Mouse (Mus musculus) retina, postnatal 1 day (tissue): ENCODE results near the gene Tbc1d1.
A peak's percentile ranks its signal among the peaks of the same experiment; 100 is the strongest.

Source experiments
- DNase-seq: peaks from one replicate; pipeline ENCODE4 v3.0.0-alpha.2; 2012

Gene Tbc1d1

DNA sequence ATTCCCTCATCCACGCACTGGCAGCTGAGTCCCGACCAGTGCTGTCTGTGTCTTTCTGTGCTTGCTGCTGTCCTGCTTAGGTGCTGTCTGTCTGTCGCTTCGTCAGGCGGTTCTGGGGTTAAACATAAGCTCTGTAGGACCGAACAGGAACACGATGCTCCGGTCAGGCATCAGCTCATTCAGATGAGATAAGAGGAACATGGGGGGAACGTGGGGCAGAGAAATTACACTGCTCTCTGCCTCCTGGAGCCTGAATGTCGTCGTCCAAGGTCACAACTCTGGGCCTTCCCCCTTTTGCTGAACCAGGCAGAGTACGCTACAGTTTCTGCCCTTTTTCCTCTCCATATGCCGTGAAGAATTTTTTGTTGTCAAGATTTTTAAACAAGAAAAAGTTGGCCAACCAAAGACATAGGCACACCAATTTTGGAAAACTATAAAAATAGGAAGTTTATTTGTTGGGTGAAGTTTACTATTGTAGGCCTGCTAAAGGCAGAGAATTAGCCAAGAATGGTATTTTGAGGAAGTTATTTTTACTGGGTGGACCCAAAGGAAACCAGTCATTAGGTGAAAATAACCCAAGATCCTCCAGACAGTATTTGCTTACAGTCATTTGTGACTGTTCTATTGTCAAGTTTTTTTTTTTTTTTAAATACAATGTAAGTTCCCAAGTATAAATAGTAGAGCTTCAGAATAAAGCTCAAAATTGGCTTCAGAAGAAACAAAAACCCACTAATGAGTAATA, 85.0 kb downstream of the Tbc1d1 start:
- DNase-seq: no peak

GRCm38 (mm10) chr5:64241867-64242266, 85.8 kb downstream of the Tbc1d1 start:
- DNase-seq: no peak

GRCm38 (mm10) chr5:64242795-64243455, 86.8 kb downstream of the Tbc1d1 start:
- DNase-seq: no peak

DNA sequence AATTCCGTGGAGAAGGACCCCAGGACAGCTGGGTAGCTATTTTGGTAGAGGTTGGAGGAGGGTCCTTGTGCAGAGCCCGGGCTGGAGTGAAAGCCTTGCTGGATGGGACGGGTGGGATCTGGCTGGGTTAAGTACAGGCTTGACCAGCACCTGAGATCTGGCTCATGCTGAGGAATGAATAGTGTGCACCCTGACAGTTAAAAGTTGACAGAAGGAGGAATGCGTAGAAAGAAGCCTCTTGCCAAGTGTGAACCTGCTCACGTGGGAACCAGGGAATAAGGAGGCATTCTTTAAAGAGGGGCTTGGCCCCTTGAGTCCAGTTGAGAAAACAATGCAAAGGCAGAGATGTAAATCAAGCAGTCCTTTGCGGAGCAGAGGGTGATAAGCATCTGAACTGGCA, 87.6 kb downstream of the Tbc1d1 start:
- DNase-seq: no peak

DNA sequence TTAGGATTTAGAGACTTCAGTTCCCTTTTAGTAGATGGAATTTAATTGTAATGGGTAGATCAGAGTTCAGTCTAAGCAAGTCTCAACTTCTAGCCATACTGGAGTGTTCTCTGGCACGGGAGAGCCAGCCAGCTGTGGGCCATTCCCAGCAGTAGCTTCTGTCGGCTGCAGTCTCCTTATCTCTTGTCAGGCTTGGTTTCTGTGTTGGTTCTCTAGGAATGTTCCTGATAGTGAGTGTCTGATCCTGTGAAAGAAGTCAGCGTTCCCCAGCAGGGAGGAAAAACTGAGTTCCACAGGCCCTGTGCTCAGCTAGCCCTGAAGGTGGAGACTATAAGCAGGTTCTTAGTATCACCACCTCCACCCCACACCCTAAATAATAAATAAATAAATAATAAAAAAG, 88.2 kb downstream of the Tbc1d1 start:
- no peak for DNase-seq

GRCm38 (mm10) chr5:64244745-64245144, 88.6 kb downstream of the Tbc1d1 start:
- no peak for DNase-seq

- DNase-seq: no peak
These were observed 95.3 kb downstream of the Tbc1d1 start for GRCm38 (mm10) chr5:64251435-64251834.

DNA sequence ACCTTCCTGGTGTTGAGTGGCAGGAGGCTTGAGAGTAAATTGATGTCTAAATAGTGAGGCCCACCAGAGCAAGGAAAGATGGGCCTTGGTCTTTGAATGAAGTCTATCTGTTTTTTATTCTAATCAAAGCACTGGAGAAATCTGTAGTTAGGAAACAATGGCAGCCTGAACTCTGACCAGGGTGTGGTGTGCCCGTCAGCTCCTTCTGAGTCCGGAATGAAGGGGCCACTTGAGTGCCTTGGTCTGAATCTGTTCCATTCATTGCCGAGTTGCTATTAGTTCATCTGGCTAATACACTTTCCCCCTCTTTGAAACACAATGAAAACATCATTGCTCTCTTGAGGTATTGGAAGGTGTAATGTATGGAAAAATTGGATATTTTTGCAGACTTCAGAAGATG, 98.2 kb downstream of the Tbc1d1 start:
- DNase-seq: no peak

GRCm38 (mm10) chr5:64254988-64255387, 98.9 kb downstream of the Tbc1d1 start:
- DNase-seq: no peak

GRCm38 (mm10) chr5:64263348-64263747, 107.2 kb downstream of the Tbc1d1 start:
- no peak for DNase-seq

- no peak for DNase-seq
These were observed 107.9 kb downstream of the Tbc1d1 start for GRCm38 (mm10) chr5:64263898-64264478.

- DNase-seq: no peak
These were observed 109.0 kb downstream of the Tbc1d1 start for GRCm38 (mm10) chr5:64265145-64265544.

DNA sequence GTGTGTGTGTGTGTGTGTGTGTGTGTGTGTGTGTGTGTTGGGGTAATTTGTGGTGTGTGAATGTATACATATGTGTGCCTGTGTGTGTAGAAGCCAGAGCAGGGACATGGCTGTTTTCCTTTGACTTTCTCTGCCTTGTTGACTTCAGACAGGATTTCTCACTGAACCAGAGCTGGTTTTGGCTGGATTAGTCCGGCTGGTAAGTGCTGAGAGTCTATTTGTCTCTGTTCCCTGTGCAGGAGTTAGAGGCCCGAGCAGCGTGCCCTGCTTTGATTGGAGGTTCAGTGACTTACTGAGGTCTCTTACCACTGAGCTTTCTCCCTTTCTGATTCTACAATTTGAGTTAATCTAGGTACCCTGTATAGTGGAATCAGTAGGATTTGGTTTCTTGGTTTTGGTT, 109.8 kb downstream of the Tbc1d1 start:
- DNase-seq: no peak

DNA sequence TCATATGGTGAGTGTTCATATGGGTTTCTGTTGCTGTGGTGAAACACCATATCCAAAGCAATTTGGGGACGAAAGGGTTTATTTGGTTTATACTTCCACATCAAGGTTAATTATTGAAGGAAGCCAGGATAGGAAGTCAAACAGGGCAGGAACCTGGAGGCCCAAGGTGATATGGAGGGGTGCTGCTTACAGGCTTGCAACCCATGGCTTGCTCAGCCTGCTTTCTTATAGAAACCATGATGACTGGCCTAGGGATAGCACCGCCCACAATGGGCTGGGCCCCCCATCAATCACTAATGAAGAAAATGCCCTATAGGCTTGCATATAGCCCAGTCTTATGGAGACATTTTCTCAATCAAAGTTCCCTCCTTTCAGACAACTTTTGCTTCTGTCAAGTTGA, 110.4 kb downstream of the Tbc1d1 start:
- DNase-seq: no peak

DNA sequence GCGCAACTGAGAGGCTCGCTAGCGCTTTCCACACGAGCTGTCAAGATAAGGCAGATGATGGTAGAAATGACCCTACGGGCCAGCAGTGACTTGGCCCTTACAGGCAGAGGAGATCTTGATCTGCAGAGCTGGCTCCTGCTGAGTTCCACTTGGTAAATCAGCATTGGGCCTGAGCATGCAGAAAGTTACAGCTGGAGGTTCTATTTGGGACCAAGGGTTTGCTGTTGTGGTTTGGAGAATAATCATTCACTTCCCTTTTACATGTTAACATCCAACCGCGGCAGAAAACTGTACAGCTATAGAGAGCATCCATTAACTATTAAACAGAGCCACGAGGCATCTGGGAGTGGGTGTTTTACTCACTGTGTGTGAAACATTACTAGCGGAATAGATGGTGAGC, 111.2 kb downstream of the Tbc1d1 start:
- DNase-seq: no peak

GRCm38 (mm10) chr5:64269669-64270068, 113.6 kb downstream of the Tbc1d1 start:
- DNase-seq: no peak

GRCm38 (mm10) chr5:64273517-64273916, 117.4 kb downstream of the Tbc1d1 start:
- DNase-seq: no peak

DNA sequence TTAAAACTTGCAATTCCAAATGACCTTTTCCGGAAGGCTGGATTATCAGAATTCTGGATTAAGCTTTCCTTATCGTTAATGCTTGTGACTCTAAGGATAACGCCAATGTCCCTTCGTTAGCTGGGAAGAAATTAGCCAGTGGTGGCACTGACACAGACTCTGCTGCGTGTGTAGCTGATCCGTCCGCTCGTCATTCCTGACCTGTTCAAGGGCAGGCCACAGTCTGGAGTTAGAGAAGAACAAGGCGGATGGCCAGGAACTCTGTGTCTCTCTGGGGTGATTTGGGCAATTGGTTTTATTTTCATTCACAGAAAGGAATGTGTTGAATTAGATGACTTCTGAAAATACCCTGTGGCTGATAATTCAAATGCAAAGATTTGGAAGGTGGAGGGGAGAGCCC, 118.2 kb downstream of the Tbc1d1 start:
- no peak for DNase-seq

DNA sequence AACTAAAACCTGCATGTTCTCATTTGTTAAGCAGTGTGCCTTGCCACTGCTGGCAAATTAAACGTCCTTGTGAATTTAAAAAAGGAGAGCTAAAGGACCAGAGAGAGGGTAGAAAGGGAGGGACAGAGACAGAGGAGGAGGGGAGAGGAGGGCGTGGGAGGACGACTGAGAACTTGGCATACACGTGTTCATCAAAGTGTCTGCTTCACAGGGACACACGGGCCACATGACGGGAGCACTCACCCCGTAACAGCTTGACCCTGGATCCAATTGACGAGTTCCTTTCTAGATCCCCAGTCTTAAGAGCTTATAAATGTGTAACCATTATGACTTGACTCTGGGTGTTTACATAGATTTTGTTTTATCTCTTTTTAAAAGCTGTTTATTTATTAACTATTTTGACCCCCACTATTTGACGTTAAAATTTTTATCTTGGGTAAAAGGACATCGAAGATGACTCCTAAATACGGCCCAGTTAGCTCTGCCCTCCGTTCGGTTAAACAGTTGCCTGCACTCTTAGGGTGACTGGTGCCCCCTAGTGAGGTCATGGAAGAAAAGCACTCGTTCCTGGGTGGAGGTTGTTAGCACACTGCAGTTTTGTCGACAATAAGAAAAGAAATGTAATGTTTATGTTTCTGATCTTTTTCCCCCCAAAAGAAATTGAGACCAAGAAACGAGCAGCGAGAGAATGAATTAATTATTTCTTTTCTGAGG, 118.8 kb downstream of the Tbc1d1 start:
- peak; percentile 69 for DNase-seq

DNA sequence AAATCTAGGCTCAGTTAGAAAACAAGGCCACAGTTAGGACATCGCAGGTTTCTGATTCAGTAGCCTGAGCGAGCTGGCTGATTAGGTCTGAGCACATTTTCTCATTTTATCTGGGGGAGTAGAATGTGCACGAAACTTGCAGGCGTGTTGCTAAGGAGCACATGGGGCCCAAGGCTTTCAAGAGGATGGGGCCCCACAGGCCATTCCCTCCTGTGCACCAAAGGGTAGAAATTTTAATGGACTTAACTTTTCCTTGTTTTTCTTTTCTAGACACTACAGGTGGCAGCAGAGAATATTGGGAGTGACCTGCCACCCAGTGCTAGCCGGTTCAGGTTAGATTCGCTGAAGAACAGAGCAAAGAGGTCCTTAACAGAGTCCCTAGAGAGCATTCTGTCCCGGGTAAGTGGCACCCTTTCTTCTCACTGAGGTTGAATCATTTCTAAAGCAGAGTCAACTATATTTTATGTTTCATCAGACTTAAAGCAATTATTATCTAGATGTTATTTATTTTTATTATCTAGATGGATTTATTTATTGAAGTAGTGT, 121.6 kb downstream of the Tbc1d1 start:
- no peak for DNase-seq

DNA sequence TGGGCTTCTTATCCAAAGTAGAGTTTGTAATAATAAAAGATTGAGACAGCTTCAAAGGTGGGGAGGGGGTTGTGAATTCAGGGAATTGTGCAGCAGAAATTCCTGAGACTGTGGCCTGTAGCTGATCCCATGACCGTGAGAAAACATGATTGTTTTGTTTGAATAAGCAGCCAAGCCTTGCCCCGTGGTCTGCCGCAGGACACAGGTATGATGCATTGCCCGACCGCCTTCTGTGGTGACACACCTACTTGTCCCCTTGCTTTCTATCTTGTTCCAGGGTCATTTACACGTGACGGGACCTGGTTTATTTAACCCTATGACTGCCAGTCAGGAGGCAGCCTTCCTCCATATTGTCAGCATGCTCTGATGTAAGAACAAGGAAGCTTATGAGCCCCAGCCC, 123.6 kb downstream of the Tbc1d1 start:
- DNase-seq: no peak

- no peak for DNase-seq
These were observed 124.1 kb downstream of the Tbc1d1 start for GRCm38 (mm10) chr5:64280191-64280590.

GRCm38 (mm10) chr5:64280613-64281012, 124.5 kb downstream of the Tbc1d1 start:
- DNase-seq: no peak
